Comparison of ENCODE assay signal across 7 mouse cellular contexts in the genomic region with DNA sequence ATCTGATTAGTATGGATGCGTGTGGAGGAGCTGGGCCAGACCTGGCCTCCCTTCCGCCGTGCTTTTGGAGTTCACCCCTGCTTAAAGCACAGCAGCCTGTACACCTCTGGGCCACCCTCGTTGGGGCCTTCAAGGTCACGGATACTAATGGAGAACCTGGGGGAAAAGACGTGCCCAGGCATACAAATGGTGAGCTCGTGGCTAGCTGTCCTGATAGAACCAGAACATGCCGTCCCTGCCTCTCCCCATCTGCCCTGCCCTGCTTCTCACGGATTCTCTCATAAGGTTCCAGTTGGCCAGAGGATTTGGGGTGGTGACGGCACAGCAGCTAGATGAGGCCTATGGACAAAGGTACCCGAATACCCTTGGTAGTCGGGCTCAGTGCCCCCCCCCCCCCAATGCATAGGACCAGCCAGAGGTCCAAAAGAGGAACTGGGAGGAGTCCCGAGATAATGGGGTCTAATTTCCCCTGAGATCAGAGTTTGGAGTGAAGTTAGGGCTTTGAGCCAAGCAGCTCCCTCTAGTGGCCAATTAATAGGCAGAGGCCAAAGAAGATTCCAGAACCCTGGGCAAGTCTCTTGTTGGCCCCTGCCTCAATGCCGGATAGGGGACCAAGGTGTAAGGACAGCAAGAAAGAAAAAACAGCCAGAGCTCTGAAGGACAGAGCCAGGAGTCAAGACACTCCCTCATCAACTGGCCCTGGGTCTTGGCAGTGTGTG. TPM values are rescaled to one million over a fixed set of nuclear protein-coding genes. Genes with fewer than 3 reads are reported as not detected.
DNase-seq lines count a peak whose midpoint lies in the region; ATAC-seq and TF ChIP-seq lines count a peak whose summit lies in the region.

No protein-coding gene starts in this region.

- H3K9me3 ChIP-seq in intestine, embryonic 14.5 days (ENCODE audit: control insufficient read depth, low read length), result no peaks in the 10 kb centered on the region
- no peaks in the 10 kb centered on the region for H3K9me3 ChIP-seq in intestine, embryonic 15.5 days
- H3K9me3 ChIP-seq in ES-E14 (ENCODE audit: control insufficient read depth, insufficient read depth, low read depth, low read length), result no peaks in the 10 kb centered on the region
- no peaks in the 10 kb centered on the region for H3K9me3 ChIP-seq in heart, embryonic 10.5 days

- no peak overlapping the region for H3K4me2 ChIP-seq in intestine, embryonic 14.5 days (ENCODE audit: low read length)
- no peak overlapping the region for H3K4me2 ChIP-seq in intestine, embryonic 15.5 days (replicated peaks)

- in situ Hi-C loops in ES-E14 (cut with MboI; ENCODE audit: low sequenced_read_pairs in 2 of 2, unreplicated experiment in 2 of 2), result loop anchor here (5.0 to 25.0 kb wide), 2 partner anchors 227 to 232 kb away; partner anchors contain the start of gene Snrpe (in 1 of the 2)

- peaks cover 21% of the 10 kb centered on the region for H3K36me3 ChIP-seq in intestine, embryonic 14.5 days (ENCODE audit: control insufficient read depth, insufficient read depth, low read length)
- H3K36me3 ChIP-seq in intestine, embryonic 15.5 days, result peaks cover 7% of the 10 kb centered on the region; the same call in 1 of the 2 replicates
- peaks cover 16% of the 10 kb centered on the region for H3K36me3 ChIP-seq in ES-E14 (ENCODE audit: control insufficient read depth, insufficient read depth, low read length, poor library complexity, severe bottlenecking)
- H3K36me3 ChIP-seq in heart, embryonic 10.5 days, result peaks cover 16% of the 10 kb centered on the region

- no peak overlapping the region for H3K4me3 ChIP-seq in intestine, embryonic 14.5 days (ENCODE audit: low read depth, low read length)
- H3K4me3 ChIP-seq in intestine, embryonic 15.5 days (replicated peaks), result no peak overlapping the region
- H3K4me3 ChIP-seq in ES-E14 (ENCODE audit: insufficient read depth in 1 of 2, low read depth in 1 of 2, low read length in 2 of 2, poor library complexity in 1 of 2, severe bottlenecking in 1 of 2), result no peak overlapping the region
- H3K4me3 ChIP-seq in heart, embryonic 10.5 days, result no peak overlapping the region

- DNase-seq in intestine, embryonic 14.5 days (ENCODE audit: low spot score), result peak; percentile 70
- DNase-seq in A20 (ENCODE audit: low read depth, low spot score) (peak; percentile 55), ES-E14 (ENCODE audit: low read depth, low spot score) (peak; percentile 36)
- peak; percentile 79 for DNase-seq in heart, embryonic 10.5 days (ENCODE audit: low spot score)
- DNase-seq in mesoderm, embryonic 11.5 days (ENCODE audit: low read depth, low spot score), result peak; percentile 51
- no peak for DNase-seq in left cerebral cortex, adult 9 months (ENCODE audit: low spot score in 2 of 2)

- H3K4me1 ChIP-seq in intestine, embryonic 14.5 days (replicated peaks; ENCODE audit: control insufficient read depth, insufficient read depth, low read length), result no peaks in the 10 kb centered on the region; the same call in 1 of the 2 replicates
- H3K4me1 ChIP-seq in intestine, embryonic 15.5 days (replicated peaks), result 0 out of 2 replicates have a peak, but pooled peaks cover 16% of the 10 kb centered on the region
- peaks cover 0 to 15% of the 10 kb centered on the region in 2 experiments; a peak in 2 of 4 replicates for H3K4me1 ChIP-seq in ES-E14 (ENCODE audit: control insufficient read depth in 2 of 2, insufficient read depth in 2 of 2, low read length in 2 of 2, poor library complexity in 1 of 2)
- peaks cover 30% of the 10 kb centered on the region for H3K4me1 ChIP-seq in heart, embryonic 10.5 days

- no peak overlapping the region for H3K9ac ChIP-seq in intestine, embryonic 14.5 days (ENCODE audit: low read length)
- H3K9ac ChIP-seq in intestine, embryonic 15.5 days, result no peak overlapping the region
- H3K9ac ChIP-seq in ES-E14 (ENCODE audit: insufficient read depth, low read depth, low read length, poor library complexity, severe bottlenecking), result no peak overlapping the region

- ATAC-seq in intestine, embryonic 14.5 days (replicated peaks; ENCODE audit: low FRiP score, low TSS enrichment, low read depth), result no peak
- ATAC-seq in intestine, embryonic 15.5 days, result no peak

- H3K27me3 ChIP-seq in intestine, embryonic 14.5 days (replicated peaks; ENCODE audit: control insufficient read depth, insufficient read depth, low read length), result no peaks in the 10 kb centered on the region
- no peaks in the 10 kb centered on the region for H3K27me3 ChIP-seq in intestine, embryonic 15.5 days (replicated peaks)
- H3K27me3 ChIP-seq in heart, embryonic 10.5 days (ENCODE audit: insufficient read depth, poor library complexity, severe bottlenecking), result peaks cover 6% of the 10 kb centered on the region; the same call in 1 of the 2 replicates

- 68% methylated on average over 14 of the region's 14 CpGs for WGBS in intestine, embryonic 14.5 days
- 72% methylated on average over 14 of the region's 14 CpGs for WGBS in intestine, embryonic 15.5 days
- WGBS in heart, embryonic 10.5 days, result 65% methylated on average over 14 of the region's 14 CpGs

- H3K27ac ChIP-seq in intestine, embryonic 14.5 days (ENCODE audit: low read depth), result no peak overlapping the region
- H3K27ac ChIP-seq in intestine, embryonic 15.5 days, result no peak overlapping the region
- H3K27ac ChIP-seq in ES-E14 (ENCODE audit: insufficient read depth, low read depth, low read length, poor library complexity, severe bottlenecking), result no peak overlapping the region
- no peak overlapping the region for H3K27ac ChIP-seq in heart, embryonic 10.5 days

TF ChIP-seq in ES-E14, 5 proteins besides CTCF, POLR2A, EP300 and RAD21:
- TF ChIP-seq MAFK (IDR thresholded peaks at IDR 0.05; ENCODE audit: insufficient read depth, low read depth, low read length) (no peak), ZC3H11A (IDR thresholded peaks at IDR 0.05; ENCODE audit: borderline replicate concordance, low read depth, low read length) (no peak), ZNF384 (IDR thresholded peaks at IDR 0.05; ENCODE audit: low read depth, low read length) (peak; percentile 73), CHD2 (IDR thresholded peaks at IDR 0.05; ENCODE audit: low read depth, low read length) (no peak), HCFC1 (IDR thresholded peaks at IDR 0.05; ENCODE audit: borderline replicate concordance, insufficient read depth, low read length) (no peak)

RNA-seq across cellular contexts. Expression of gene Etnk2, which starts 17.1 kb away (rescaled TPM):
- polyA plus RNA-seq in intestine, embryonic 14.5 days (2014; fragmentation: Nextera tagmentation; extraction: Ambion mirVana), result 3.7 and 4.6 TPM in 2 replicates
- 3.3 and 3.5 TPM in 2 replicates for polyA plus RNA-seq in intestine, embryonic 15.5 days (2015; fragmentation: Nextera tagmentation; extraction: Ambion mirVana)
- 4.8 and 7.4 TPM in 2 replicates for total RNA-seq in ES-E14 (2012; rRNA removed)
- 1.5 and 2.1 TPM in 2 replicates for polyA plus RNA-seq in heart, embryonic 10.5 days (2016; fragmentation: Nextera tagmentation; extraction: Ambion mirVana)

RNA-seq across cellular contexts. Expression of gene Ren1, which starts 30.2 kb away (rescaled TPM):
- polyA plus RNA-seq in intestine, embryonic 14.5 days (2014; fragmentation: Nextera tagmentation; extraction: Ambion mirVana), result 0.51 and 1.4 TPM in 2 replicates
- 2.7 and 8.5 TPM in 2 replicates for polyA plus RNA-seq in intestine, embryonic 15.5 days (2015; fragmentation: Nextera tagmentation; extraction: Ambion mirVana)
- total RNA-seq in ES-E14 (2012; rRNA removed), result 0.67 and 0.69 TPM in 2 replicates
- polyA plus RNA-seq in heart, embryonic 10.5 days (2016; fragmentation: Nextera tagmentation; extraction: Ambion mirVana), result 0.11 and 0.34 TPM in 2 replicates

RNA-seq across cellular contexts. Expression of gene Sox13, which starts 43.7 kb away (rescaled TPM):
- polyA plus RNA-seq in intestine, embryonic 14.5 days (2014; fragmentation: Nextera tagmentation; extraction: Ambion mirVana), result 12.1 and 12.3 TPM in 2 replicates
- 9.0 and 11.4 TPM in 2 replicates for polyA plus RNA-seq in intestine, embryonic 15.5 days (2015; fragmentation: Nextera tagmentation; extraction: Ambion mirVana)
- total RNA-seq in ES-E14 (2012; rRNA removed), result 11.1 and 16.9 TPM in 2 replicates
- polyA plus RNA-seq in heart, embryonic 10.5 days (2016; fragmentation: Nextera tagmentation; extraction: Ambion mirVana), result 4.2 and 8.5 TPM in 2 replicates

RNA-seq across cellular contexts. Expression of gene Kiss1, which starts 58.8 kb away (rescaled TPM):
- not detected in 2 replicates for polyA plus RNA-seq in intestine, embryonic 14.5 days (2014; fragmentation: Nextera tagmentation; extraction: Ambion mirVana)
- not detected in 2 replicates for polyA plus RNA-seq in intestine, embryonic 15.5 days (2015; fragmentation: Nextera tagmentation; extraction: Ambion mirVana)
- total RNA-seq in ES-E14 (2012; rRNA removed), result 0.79 TPM in 1 of 2 replicates, not detected in the other
- polyA plus RNA-seq in heart, embryonic 10.5 days (2016; fragmentation: Nextera tagmentation; extraction: Ambion mirVana), result not detected in 2 replicates

Comparison
In these comparisons a context has a peak if more than half of its experiments do, and no peak if none do; other contexts are left out.
1. DNase-seq: peak in intestine, embryonic 14.5 days (single experiment), A20 (single experiment), ES-E14 (single experiment), heart, embryonic 10.5 days (single experiment) and mesoderm, embryonic 11.5 days (single experiment); none in left cerebral cortex, adult 9 months (0 of 2).